In the genomic region with DNA sequence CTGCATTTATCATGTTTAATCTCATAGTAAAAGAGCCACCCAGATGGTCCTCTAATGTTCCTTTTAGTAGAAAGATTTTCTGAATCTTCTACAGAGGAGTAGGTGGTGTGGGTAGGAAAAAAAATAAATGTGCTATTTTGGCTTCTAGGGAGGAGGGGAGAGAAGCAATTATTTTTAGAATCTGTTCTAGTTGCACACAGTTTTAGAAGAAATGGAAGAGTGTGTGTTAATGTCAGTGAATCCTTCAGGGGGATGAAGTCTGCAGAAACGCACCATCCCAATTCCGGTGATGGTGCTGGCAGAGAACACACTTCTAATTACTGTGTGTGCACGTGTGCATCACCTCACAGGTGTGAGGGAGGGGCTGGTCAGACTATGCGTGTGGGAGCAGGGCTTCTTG, we compare ENCODE assay signal across 20 mouse cellular contexts.
DNase-seq lines count a peak whose midpoint lies in the region; ATAC-seq and TF ChIP-seq lines count a peak whose summit lies in the region.
"Had no signal": no experiment of that assay in that cellular context is flagged by ENCODE, and none has a peak within 500 bp of the region (broad histone marks: within the 10 kb centered on the region; RNA-seq: fewer than 3 reads in every experiment).

No protein-coding gene starts in this region.

- no peaks in the 10 kb centered on the region for H3K27me3 ChIP-seq in forebrain, postnatal 0 days (ENCODE audit: insufficient read depth, low read length)
- H3K27me3 ChIP-seq in forebrain, embryonic 10.5 days (ENCODE audit: poor library complexity, severe bottlenecking) = no peaks in the 10 kb centered on the region
- no peaks in the 10 kb centered on the region for H3K27me3 ChIP-seq in hindbrain, embryonic 15.5 days
- H3K27me3 ChIP-seq in hindbrain, embryonic 12.5 days = no peaks in the 10 kb centered on the region
- H3K27me3 ChIP-seq in midbrain, postnatal 0 days (ENCODE audit: insufficient read depth, low read length) = no peaks in the 10 kb centered on the region
- no peaks in the 10 kb centered on the region for H3K27me3 ChIP-seq in midbrain, embryonic 14.5 days (ENCODE audit: control insufficient read depth, insufficient read depth, low read length)
- H3K27me3 ChIP-seq: limb, embryonic 12.5 days; midbrain, embryonic 13.5 days; stomach, embryonic 15.5 days had no signal

- peak overlapping the region; percentile 25 for H3K4me2 ChIP-seq in forebrain, postnatal 0 days (ENCODE audit: low read depth)
- no peak overlapping the region for H3K4me2 ChIP-seq in hindbrain, embryonic 15.5 days
- H3K4me2 ChIP-seq in hindbrain, embryonic 12.5 days (replicated peaks) = no peak overlapping the region
- no peak overlapping the region for H3K4me2 ChIP-seq in midbrain, postnatal 0 days (ENCODE audit: low read depth, low read length, poor library complexity, severe bottlenecking)
- H3K4me2 ChIP-seq in midbrain, embryonic 14.5 days (ENCODE audit: low read length) = no peak overlapping the region
- H3K4me2 ChIP-seq: limb, embryonic 12.5 days; midbrain, embryonic 13.5 days; stomach, embryonic 15.5 days had no signal

- H3K4me3 ChIP-seq in forebrain, postnatal 0 days (ENCODE audit: low read depth, low read length) = no peak overlapping the region
- H3K4me3 ChIP-seq in forebrain, embryonic 10.5 days = no peak overlapping the region
- H3K4me3 ChIP-seq in hindbrain, embryonic 15.5 days = no peak overlapping the region
- H3K4me3 ChIP-seq in hindbrain, embryonic 12.5 days = no peak overlapping the region
- H3K4me3 ChIP-seq in midbrain, postnatal 0 days (ENCODE audit: low read depth, low read length) = no peak overlapping the region
- no peak overlapping the region for H3K4me3 ChIP-seq in midbrain, embryonic 14.5 days (replicated peaks; ENCODE audit: low read depth, low read length)
- H3K4me3 ChIP-seq: limb, embryonic 12.5 days; midbrain, embryonic 13.5 days; stomach, embryonic 15.5 days had no signal

- no peak for TF ChIP-seq CTCF in forebrain, postnatal 0 days (IDR thresholded peaks at IDR 0.05; ENCODE audit: low read depth)
- TF ChIP-seq CTCF in midbrain, postnatal 0 days (IDR thresholded peaks at IDR 0.05) = no peak

- WGBS in forebrain, postnatal 0 days = 42% methylated on average over 4 of the region's 4 CpGs
- WGBS in forebrain, embryonic 10.5 days = 92% methylated on average over 4 of the region's 4 CpGs
- WGBS in hindbrain, embryonic 15.5 days = 47% methylated on average over 4 of the region's 4 CpGs
- 77% methylated on average over 4 of the region's 4 CpGs for WGBS in hindbrain, embryonic 12.5 days
- 63% methylated on average over 4 of the region's 4 CpGs for WGBS in midbrain, postnatal 0 days
- WGBS in midbrain, embryonic 14.5 days = 72% methylated on average over 4 of the region's 4 CpGs

- no peaks in the 10 kb centered on the region for H3K9me3 ChIP-seq in forebrain, postnatal 0 days (ENCODE audit: low read length)
- peaks cover 3% of the 10 kb centered on the region; the same call in 1 of the 2 replicates for H3K9me3 ChIP-seq in forebrain, embryonic 10.5 days
- peaks cover 5% of the 10 kb centered on the region; the same call in 1 of the 2 replicates for H3K9me3 ChIP-seq in hindbrain, embryonic 15.5 days
- peaks cover 4% of the 10 kb centered on the region; the same call in 1 of the 2 replicates for H3K9me3 ChIP-seq in hindbrain, embryonic 12.5 days (replicated peaks)
- no peaks in the 10 kb centered on the region for H3K9me3 ChIP-seq in midbrain, postnatal 0 days (ENCODE audit: low read length)
- H3K9me3 ChIP-seq in midbrain, embryonic 14.5 days (ENCODE audit: control insufficient read depth, low read length) = no peaks in the 10 kb centered on the region
- H3K9me3 ChIP-seq: limb, embryonic 12.5 days; stomach, embryonic 15.5 days had no signal

- ATAC-seq in forebrain, postnatal 0 days = peak; percentile 55
- ATAC-seq in hindbrain, embryonic 15.5 days (ENCODE audit: low FRiP score, low read depth) = no peak
- ATAC-seq in hindbrain, embryonic 12.5 days (ENCODE audit: low FRiP score) = no peak
- no peak for ATAC-seq in midbrain, postnatal 0 days (ENCODE audit: low FRiP score)
- ATAC-seq in midbrain, embryonic 14.5 days (ENCODE audit: low FRiP score, low TSS enrichment) = no peak
- ATAC-seq: forebrain, embryonic 14.5 days; liver, postnatal 0 days had no signal

- H3K27ac ChIP-seq in forebrain, postnatal 0 days (ENCODE audit: low read depth, low read length) = peak overlapping the region; percentile 57
- no peak overlapping the region for H3K27ac ChIP-seq in forebrain, embryonic 10.5 days
- 0 out of 2 replicates have a peak overlapping the region, but pooled peaks have one; percentile 72 for H3K27ac ChIP-seq in hindbrain, embryonic 15.5 days (replicated peaks)
- no peak overlapping the region for H3K27ac ChIP-seq in hindbrain, embryonic 12.5 days
- peak overlapping the region; percentile 8; the same call in 1 of the 2 replicates for H3K27ac ChIP-seq in midbrain, postnatal 0 days (ENCODE audit: low read depth, low read length)
- no peak overlapping the region for H3K27ac ChIP-seq in midbrain, embryonic 14.5 days (replicated peaks; ENCODE audit: low read depth, low read length)
- H3K27ac ChIP-seq: macrophage had no signal

- H3K9ac ChIP-seq in forebrain, postnatal 0 days = peak overlapping the region; percentile 26; the same call in 1 of the 2 replicates
- no peak overlapping the region for H3K9ac ChIP-seq in hindbrain, embryonic 15.5 days
- no peak overlapping the region for H3K9ac ChIP-seq in hindbrain, embryonic 12.5 days
- H3K9ac ChIP-seq in midbrain, postnatal 0 days (replicated peaks; ENCODE audit: low read length, poor library complexity, severe bottlenecking) = 0 out of 2 replicates have a peak overlapping the region, but pooled peaks have one; percentile 19
- H3K9ac ChIP-seq in midbrain, embryonic 14.5 days (replicated peaks; ENCODE audit: low read length) = no peak overlapping the region
- H3K9ac ChIP-seq: limb, embryonic 12.5 days; liver, postnatal 0 days; stomach, embryonic 15.5 days had no signal

- peak; percentile 37 for DNase-seq in forebrain, postnatal 0 days
- no peak for DNase-seq in forebrain, embryonic 10.5 days (ENCODE audit: extremely low spot score, low spot score)
- DNase-seq in midbrain, postnatal 0 days (ENCODE audit: low spot score) = no peak
- DNase-seq in midbrain, embryonic 14.5 days = no peak
- DNase-seq in adrenal gland, adult 8-10 months = no peak
- DNase-seq: adrenal gland, postnatal 10 days; cerebellum, adult 9-11 months; heart, postnatal 4 days; kidney, adult 2 months; kidney, postnatal 4 days; liver, postnatal 0 days; retina, postnatal 1 day; thymus, postnatal 36 days had no signal

- H3K4me1 ChIP-seq in forebrain, postnatal 0 days (ENCODE audit: insufficient read depth) = peaks cover 7% of the 10 kb centered on the region
- H3K4me1 ChIP-seq in forebrain, embryonic 10.5 days = peaks cover 16% of the 10 kb centered on the region
- H3K4me1 ChIP-seq in hindbrain, embryonic 15.5 days (replicated peaks) = peaks cover 19% of the 10 kb centered on the region
- peaks cover 14% of the 10 kb centered on the region; the same call in 1 of the 2 replicates for H3K4me1 ChIP-seq in hindbrain, embryonic 12.5 days
- 0 out of 2 replicates have a peak, but pooled peaks cover 2% of the 10 kb centered on the region for H3K4me1 ChIP-seq in midbrain, postnatal 0 days (ENCODE audit: insufficient read depth, low read length)
- no peaks in the 10 kb centered on the region for H3K4me1 ChIP-seq in midbrain, embryonic 14.5 days (ENCODE audit: control insufficient read depth, insufficient read depth, low read length)

- no peaks in the 10 kb centered on the region for H3K36me3 ChIP-seq in forebrain, postnatal 0 days (ENCODE audit: insufficient read depth)
- no peaks in the 10 kb centered on the region for H3K36me3 ChIP-seq in forebrain, embryonic 10.5 days (replicated peaks)
- H3K36me3 ChIP-seq in hindbrain, embryonic 15.5 days = no peaks in the 10 kb centered on the region
- H3K36me3 ChIP-seq in hindbrain, embryonic 12.5 days = no peaks in the 10 kb centered on the region
- no peaks in the 10 kb centered on the region for H3K36me3 ChIP-seq in midbrain, postnatal 0 days (ENCODE audit: insufficient read depth, low read length)
- H3K36me3 ChIP-seq in midbrain, embryonic 14.5 days (ENCODE audit: control insufficient read depth, insufficient read depth, low read length) = no peaks in the 10 kb centered on the region
- H3K36me3 ChIP-seq: limb, embryonic 12.5 days; stomach, embryonic 15.5 days had no signal

Comparison
In these comparisons a context has a peak if more than half of its experiments do, and no peak if none do; other contexts are left out.
1. H3K27ac ChIP-seq: peak in forebrain, postnatal 0 days (single experiment), hindbrain, embryonic 15.5 days (single experiment) and midbrain, postnatal 0 days (single experiment); none in forebrain, embryonic 10.5 days (single experiment), hindbrain, embryonic 12.5 days (single experiment) and midbrain, embryonic 14.5 days (single experiment).
2. H3K9ac ChIP-seq: peak in forebrain, postnatal 0 days (single experiment) and midbrain, postnatal 0 days (single experiment); none in hindbrain, embryonic 15.5 days (single experiment), hindbrain, embryonic 12.5 days (single experiment) and midbrain, embryonic 14.5 days (single experiment).